Mouse (Mus musculus) kidney, embryonic 16.5 days (tissue): ENCODE data around the gene Deaf1. TPM values are rescaled to one million over a fixed set of nuclear protein-coding genes. Genes with fewer than 3 reads are reported as not detected.
"Not testable (repeated sequence)": the region's sequence is repeated elsewhere in the genome, so short reads cannot be mapped to it uniquely, and the experiment has no call there.

Source experiments
- ATAC-seq: fragments of 200-750 bp; cut with Nextera tagmentation; 2 replicates; pipeline ENCODE4 v1.8.0; 2017; ENCODE audit warnings: moderate TSS enrichment; ENCODE audit not compliant: low FRiP score, low TSS enrichment
- H3K27ac ChIP-seq: fragments of 300-500 bp; sonication (generic); 2 replicates; pipeline ENCODE4 v1.5.1; 2014; ENCODE audit warnings: low read length
- H3K27me3 ChIP-seq: fragments of 300-500 bp; sonication (generic); 2 replicates; pipeline ENCODE4 v1.6.1; 2014; ENCODE audit warnings: low read length, control low read depth, mixed read lengths; ENCODE audit not compliant: insufficient read depth
- H3K36me3 ChIP-seq: fragments of 300-500 bp; sonication (generic); 2 replicates; pipeline ENCODE4 v1.6.1; 2014; ENCODE audit warnings: low read length, control low read depth, mixed read lengths; ENCODE audit not compliant: insufficient read depth
- H3K4me1 ChIP-seq: fragments of 300-500 bp; sonication (generic); 2 replicates; pipeline ENCODE4 v1.6.1; 2014; ENCODE audit warnings: low read length, control low read depth, mixed read lengths; ENCODE audit not compliant: insufficient read depth
- H3K4me2 ChIP-seq: fragments of 300-500 bp; sonication (generic); replicated peaks from 2 replicates; pipeline ENCODE4 v1.6.1; 2014; ENCODE audit warnings: low read depth, low read length
- H3K4me3 ChIP-seq: fragments of 300-500 bp; sonication (generic); 2 replicates; pipeline ENCODE4 v1.5.1; 2014; ENCODE audit warnings: mild to moderate bottlenecking, low read length
- H3K9ac ChIP-seq: fragments of 300-500 bp; sonication (generic); replicated peaks from 2 replicates; pipeline ENCODE4 v1.6.1; 2014; ENCODE audit warnings: low read length
- H3K9me3 ChIP-seq: fragments of 300-500 bp; sonication (generic); 2 replicates; pipeline ENCODE4 v1.6.1; 2016; ENCODE audit warnings: low read length, control low read depth
- WGBS: fragments of 180-500 bp; shearing (Covaris S2); extraction: QIAGEN DNeasy Blood & Tissue Kit; methylation state at CpG from one replicate; pipeline ENCODE4 v1.1.7; 2014; 5-methylcytosine and 5-hydroxymethylcytosine counted together
- polyA plus RNA-seq: library from polyadenylated mRNA; unstranded; fragments of >200 nt; fragmentation: Nextera tagmentation; extraction: Ambion mirVana; gene quantifications from 2 replicates; pipeline ENCODE4 v1.2.1, GENCODE M21; 2015

Gene Deaf1
- polyA plus RNA-seq, 1 experiment from 2014 or later: 77.4 TPM

- 4% methylated on average over 25 of the region's 25 CpGs for WGBS
Observed at GRCm38 (mm10) chr7:141265739-141266561, 61.5 kb downstream of the Deaf1 start, which contains the start of gene Irf7. Gene Irf7 (minus strand): TSS chr7:141266481.

GRCm38 (mm10) chr7:141265411-141265738 lies 62.1 kb downstream of the Deaf1 start:
- peak; percentile 21 for ATAC-seq
- H3K36me3 ChIP-seq: peaks cover 40% of the 10 kb centered on the region
- peak overlapping the region; percentile 57; the same call in 1 of the 2 replicates for H3K4me3 ChIP-seq
- WGBS: 41% methylated on average over 11 of the region's 11 CpGs
- H3K9ac ChIP-seq: no peak overlapping the region
- peaks cover 14% of the 10 kb centered on the region for H3K4me1 ChIP-seq
- H3K27ac ChIP-seq: no peak overlapping the region
- no peaks in the 10 kb centered on the region for H3K27me3 ChIP-seq
- peak overlapping the region; percentile 78 for H3K4me2 ChIP-seq
- no peaks in the 10 kb centered on the region for H3K9me3 ChIP-seq

More at GRCm38 (mm10) chr7:141265739-141266561, 61.5 kb downstream of the Deaf1 start, which contains the start of gene Irf7:
- H3K4me3 ChIP-seq: peak within 1 kb of the TSS; percentile 57
- peak within 1 kb of the TSS; percentile 78 for H3K4me2 ChIP-seq
- no peak within 1 kb of the TSS for H3K27ac ChIP-seq
- peaks cover 14% of the 10 kb centered on the region for H3K4me1 ChIP-seq
- peaks cover 34% of the 10 kb centered on the region for H3K36me3 ChIP-seq
- H3K9me3 ChIP-seq: no peaks in the 10 kb centered on the region
- peak within 1 kb of the TSS; percentile 63 for H3K9ac ChIP-seq
- no peaks in the 10 kb centered on the region for H3K27me3 ChIP-seq
- peak; percentile 67 for ATAC-seq

DNA sequence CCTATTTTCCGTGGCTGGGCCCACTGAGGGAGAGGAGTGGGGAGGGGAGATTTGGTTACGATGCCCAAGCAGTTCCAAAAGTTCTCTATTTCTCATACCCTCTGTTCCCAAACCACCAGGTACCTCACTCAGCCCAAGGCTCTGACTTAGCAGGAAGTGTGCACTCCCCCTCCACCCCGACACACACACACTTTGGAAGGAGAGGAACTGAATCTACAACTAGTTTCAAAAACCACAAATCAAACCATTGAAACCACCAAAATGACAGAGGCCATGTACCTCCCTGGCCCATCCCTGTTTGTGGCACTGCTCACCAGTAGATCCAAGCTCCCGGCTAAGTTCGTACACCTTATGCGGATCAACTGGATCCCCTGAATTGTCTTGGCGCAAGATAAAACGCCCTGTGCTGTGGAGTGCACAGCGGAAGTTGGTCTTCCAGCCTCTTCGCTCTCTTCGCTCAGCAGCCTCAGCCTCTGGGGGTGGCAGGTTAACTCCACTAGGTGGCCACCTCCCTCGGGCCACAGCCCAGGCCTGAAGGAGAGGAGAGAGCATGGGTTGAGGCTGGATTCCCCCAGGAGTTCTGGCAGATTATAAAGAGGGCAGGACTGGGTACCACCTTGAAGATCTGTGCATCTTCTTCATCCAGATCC lies 62.6 kb downstream of the Deaf1 start:
- 25% methylated on average over 12 of the region's 12 CpGs for WGBS
- peak overlapping the region; percentile 78 for H3K4me2 ChIP-seq
- no peak overlapping the region for H3K9ac ChIP-seq
- H3K9me3 ChIP-seq: no peaks in the 10 kb centered on the region
- no peaks in the 10 kb centered on the region for H3K27me3 ChIP-seq
- no peak overlapping the region for H3K27ac ChIP-seq
- ATAC-seq: peak; percentile 66
- peaks cover 14% of the 10 kb centered on the region for H3K4me1 ChIP-seq
- H3K4me3 ChIP-seq: no peak overlapping the region
- H3K36me3 ChIP-seq: peaks cover 44% of the 10 kb centered on the region

DNA sequence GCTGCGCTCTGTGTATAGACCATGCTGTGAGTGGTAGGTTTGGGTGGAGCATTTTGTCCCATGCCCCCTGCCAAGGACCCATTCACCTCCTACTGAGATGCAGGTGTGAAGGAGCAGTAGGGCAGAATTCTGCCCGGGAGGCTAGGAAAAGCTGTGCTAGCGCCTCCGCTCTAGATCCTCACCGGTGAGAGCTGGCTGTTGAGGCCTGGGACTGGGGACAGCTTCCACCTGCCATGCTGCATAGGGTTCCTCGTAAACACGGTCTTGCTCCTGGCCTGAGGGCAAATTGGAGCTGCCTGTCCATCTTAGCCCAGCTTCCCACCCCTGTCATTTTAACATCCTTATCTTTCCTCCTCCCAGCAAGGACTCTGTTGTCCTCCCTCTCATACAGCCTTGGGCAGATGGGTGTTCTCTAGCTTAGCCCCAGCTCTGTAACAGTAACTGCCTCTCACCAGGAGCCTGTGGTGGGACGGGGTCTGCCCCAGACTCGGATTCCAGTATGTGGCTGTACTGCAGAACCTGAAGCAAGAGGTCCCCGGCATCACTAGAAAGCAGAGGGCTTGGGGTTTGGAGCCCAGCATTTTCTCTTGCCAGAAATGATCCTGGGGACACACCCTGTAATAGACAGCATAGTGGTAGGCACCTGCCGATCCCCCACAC lies 63.3 kb downstream of the Deaf1 start:
- H3K4me2 ChIP-seq: no peak overlapping the region
- H3K27me3 ChIP-seq: no peaks in the 10 kb centered on the region
- no peak overlapping the region for H3K4me3 ChIP-seq
- H3K27ac ChIP-seq: no peak overlapping the region
- peaks cover 14% of the 10 kb centered on the region for H3K4me1 ChIP-seq
- 74% methylated on average over 11 of the region's 11 CpGs for WGBS
- no peak for ATAC-seq
- peaks cover 52% of the 10 kb centered on the region for H3K36me3 ChIP-seq
- no peak overlapping the region for H3K9ac ChIP-seq
- H3K9me3 ChIP-seq: no peaks in the 10 kb centered on the region

DNA sequence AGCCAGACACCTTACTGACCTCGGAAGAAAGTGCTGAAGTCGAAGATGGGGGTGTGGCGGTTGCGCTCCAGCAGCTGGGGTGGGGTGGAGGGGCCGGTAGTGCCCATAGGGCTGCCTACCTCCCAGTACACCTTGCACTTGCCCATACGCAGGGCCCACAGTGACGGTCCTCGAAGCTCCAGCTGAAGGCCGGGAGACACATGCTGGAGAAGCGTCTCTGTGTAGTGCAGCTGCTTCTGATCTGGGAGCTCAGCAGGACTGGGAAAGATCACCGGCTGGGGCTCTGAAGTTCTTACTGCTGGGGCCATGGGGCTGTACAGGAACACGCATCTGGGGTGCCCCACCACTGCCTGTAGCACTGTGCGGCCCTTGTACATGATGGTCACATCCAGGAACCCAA lies 63.9 kb downstream of the Deaf1 start:
- Histone ChIP-seq H3K4me1 (peaks cover 14% of the 10 kb centered on the region), H3K4me3 (no peak overlapping the region), H3K9me3 (no peaks in the 10 kb centered on the region), H3K36me3 (peaks cover 57% of the 10 kb centered on the region), H3K4me2 (no peak overlapping the region), H3K27me3 (no peaks in the 10 kb centered on the region), H3K9ac (no peak overlapping the region), H3K27ac (no peak overlapping the region)
- no peak for ATAC-seq
- WGBS: 89% methylated on average over 13 of the region's 13 CpGs

DNA sequence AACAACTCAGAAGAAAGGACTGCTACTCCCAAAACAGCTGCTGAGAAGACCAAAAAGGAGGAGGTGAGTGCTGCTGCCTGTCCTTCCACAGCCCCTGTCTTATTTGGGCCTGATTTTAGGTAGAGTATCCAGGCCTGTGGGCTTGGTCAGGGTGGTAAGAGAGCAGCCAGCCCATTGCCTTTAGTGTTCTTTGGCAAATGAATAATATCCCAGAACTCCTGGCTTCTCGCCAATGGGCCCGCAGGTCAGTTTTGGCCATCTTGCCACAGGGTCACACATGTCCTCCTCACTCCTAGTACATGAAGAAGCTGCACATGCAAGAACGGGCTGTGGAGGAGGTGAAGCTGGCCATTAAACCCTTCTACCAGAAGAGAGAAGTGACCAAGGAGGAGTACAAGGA lies 66.0 kb downstream of the Deaf1 start:
- peaks cover 78% of the 10 kb centered on the region for H3K36me3 ChIP-seq

GRCm38 (mm10) chr7:141256159-141256558 lies 71.3 kb downstream of the Deaf1 start:
- no peaks in the 10 kb centered on the region for H3K27me3 ChIP-seq
- no peaks in the 10 kb centered on the region for H3K4me1 ChIP-seq
- H3K4me2 ChIP-seq: no peak overlapping the region
- H3K4me3 ChIP-seq: no peak overlapping the region
- no peak overlapping the region for H3K27ac ChIP-seq
- no peak for ATAC-seq
- 91% methylated on average over 10 of the region's 10 CpGs for WGBS
- peaks cover 80% of the 10 kb centered on the region for H3K36me3 ChIP-seq
- H3K9me3 ChIP-seq: no peaks in the 10 kb centered on the region
- H3K9ac ChIP-seq: no peak overlapping the region

More for the DNA sequence above, 66.0 kb downstream of the Deaf1 start:
- no peak overlapping the region for H3K27ac ChIP-seq
- no peak overlapping the region for H3K9ac ChIP-seq
- no peak for ATAC-seq
- no peak overlapping the region for H3K4me2 ChIP-seq
- no peak overlapping the region for H3K4me3 ChIP-seq
- whole genome bisulfite sequencing: 96% methylated on average over 3 of the region's 3 CpGs
- H3K27me3 ChIP-seq: no peaks in the 10 kb centered on the region
- H3K4me1 ChIP-seq: peaks cover 12% of the 10 kb centered on the region
- no peaks in the 10 kb centered on the region for H3K9me3 ChIP-seq

DNA sequence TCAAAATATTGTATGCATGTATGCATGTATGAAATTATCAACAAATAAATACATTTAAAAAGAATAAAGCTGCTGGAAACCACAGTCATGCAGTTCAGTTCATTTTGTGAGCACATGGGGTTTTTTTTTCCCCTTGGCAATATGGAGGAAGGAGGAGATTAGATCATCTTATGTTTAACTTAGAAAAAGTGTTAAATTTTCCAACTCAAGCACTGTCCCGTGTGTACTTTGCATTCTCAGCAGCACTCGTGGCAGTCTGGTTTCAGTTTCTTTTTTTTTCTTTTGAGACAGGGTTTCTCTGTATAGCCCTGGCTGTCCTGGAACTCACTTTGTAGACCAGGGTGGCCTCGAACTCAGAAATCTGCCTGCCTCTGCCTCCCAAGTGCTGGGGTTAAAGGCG lies 77.0 kb downstream of the Deaf1 start:
- 90% methylated on average over 4 of the region's 4 CpGs for WGBS
- ATAC-seq, H3K4me2 ChIP-seq, H3K27ac ChIP-seq, H3K4me3 ChIP-seq, H3K4me1 ChIP-seq, H3K9me3 ChIP-seq, H3K27me3 ChIP-seq, H3K9ac ChIP-seq: not testable (repeated sequence)
- peaks cover 66% of the 10 kb centered on the region for H3K36me3 ChIP-seq
